Mouse (Mus musculus): Measurements from ENCODE around the gene Ehd4.

GRCm38 (mm10) chr2:120049632-120050274, 104.7 kb downstream of the Ehd4 start:
- TF ChIP-seq FLI1 (IDR thresholded peaks at IDR 0.05; ENCODE audit: low read length): no peak
- no peak for TF ChIP-seq GATA1 (IDR thresholded peaks at IDR 0.05; ENCODE audit: borderline replicate concordance, low read length)

Measured in megakaryocyte, embryonic 14.5 days (primary cell).